Mouse (Mus musculus) retina, embryonic 14.5 days (tissue): ENCODE measurements at regions not wholly inside any gene's neighbourhood (a gene's known extent, or its start where the extent isn't known, plus 50 kb on each side); places are given as distances from the start of the nearest gene placed in this dataset.
A peak's percentile ranks its signal among the peaks of the same experiment; 100 is the strongest.

Experiments used
- DNase-seq: peaks from one replicate; pipeline ENCODE4 v3.0.0-alpha.2; 2015; ENCODE audit warnings: low spot score

- peak; percentile 27 for DNase-seq
Measured at GRCm38 (mm10) chr5:133505661-133506060, 593.9 kb upstream of the Castor2 start.

GRCm38 (mm10) chr5:133487806-133488290, 611.7 kb upstream of the Castor2 start:
- no peak for DNase-seq

GRCm38 (mm10) chr5:133482291-133483086, 617.0 kb upstream of the Castor2 start:
- DNase-seq = peak; percentile 17

GRCm38 (mm10) chr5:133479205-133479604, 620.3 kb upstream of the Castor2 start:
- DNase-seq = no peak

GRCm38 (mm10) chr5:133453349-133454049, 646.0 kb upstream of the Castor2 start:
- DNase-seq = peak; percentile 37

- peak; percentile 68 for DNase-seq
Measured at GRCm38 (mm10) chr5:133449926-133450325, 649.6 kb upstream of the Castor2 start.

GRCm38 (mm10) chr5:133400826-133401225, 698.7 kb upstream of the Castor2 start:
- DNase-seq = no peak

GRCm38 (mm10) chr5:133389896-133390295, 709.6 kb upstream of the Castor2 start:
- no peak for DNase-seq

- DNase-seq = no peak
Measured at GRCm38 (mm10) chr5:133389023-133389840, 710.3 kb upstream of the Castor2 start.

- DNase-seq = peak; percentile 21
Measured at GRCm38 (mm10) chr5:133385374-133386349, 713.8 kb upstream of the Castor2 start.

GRCm38 (mm10) chr5:133365771-133366170, 733.7 kb upstream of the Castor2 start:
- peak; percentile 65 for DNase-seq

- DNase-seq = no peak
Measured at GRCm38 (mm10) chr5:133347516-133347915, 752.0 kb upstream of the Castor2 start.

- DNase-seq = no peak
Measured at GRCm38 (mm10) chr5:133341973-133342372, 757.5 kb upstream of the Castor2 start.

GRCm38 (mm10) chr5:133320626-133321025, 777.5 kb upstream of the Auts2 start:
- no peak for DNase-seq

- no peak for DNase-seq
Measured at GRCm38 (mm10) chr5:133320206-133320605, 777.1 kb upstream of the Auts2 start.

- no peak for DNase-seq
Measured at GRCm38 (mm10) chr5:133314031-133314430, 770.9 kb upstream of the Auts2 start.

- peak; percentile 73 for DNase-seq
Measured at GRCm38 (mm10) chr5:133310979-133311890, 768.1 kb upstream of the Auts2 start.

GRCm38 (mm10) chr5:133267887-133268286, 724.7 kb upstream of the Auts2 start:
- DNase-seq = peak; percentile 24

GRCm38 (mm10) chr5:133267356-133267755, 724.2 kb upstream of the Auts2 start:
- DNase-seq = no peak

- DNase-seq = no peak
Measured at GRCm38 (mm10) chr5:133264976-133265375, 721.8 kb upstream of the Auts2 start.
